Mouse (Mus musculus) testis, adult 2 months (tissue): ENCODE results near the gene Gm28230.

Experiments used
- CTCF ChIP-seq: fragments of 200-500 bp; IDR thresholded peaks from 2 replicates; pipeline ENCODE4 v1.5.1; 2012; ENCODE audit warnings: low read depth, mild to moderate bottlenecking, inconsistent platforms, low read length, moderate library complexity; ENCODE audit not compliant: control insufficient read depth, insufficient read depth, insufficient replicate concordance
- POLR2A ChIP-seq: fragments of 200-500 bp; IDR thresholded peaks from 2 replicates; pipeline ENCODE4 v1.6.1; 2012; ENCODE audit warnings: low read depth, mild to moderate bottlenecking, inconsistent platforms, low read length, moderate library complexity; ENCODE audit not compliant: control insufficient read depth

DNA sequence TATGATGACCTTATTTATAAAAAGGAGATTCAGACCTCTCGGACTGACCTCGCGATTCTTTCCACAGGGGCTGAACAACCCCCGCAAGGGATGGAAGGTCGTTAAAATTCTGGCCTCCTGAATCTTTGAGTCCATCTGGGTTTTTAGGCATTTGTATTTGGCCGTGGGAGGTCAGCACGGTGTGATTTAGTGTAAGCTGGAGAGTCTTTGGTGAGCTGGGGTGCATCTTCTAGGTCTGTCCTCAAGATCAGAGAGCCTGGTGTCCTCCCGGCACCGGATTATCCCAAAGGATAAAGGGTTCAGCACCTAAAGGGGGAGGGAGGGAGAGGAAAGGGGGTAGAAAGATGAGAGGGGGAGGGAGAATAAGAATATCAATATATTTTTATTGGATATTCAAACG lies 23.2 kb upstream of the Gm28230 start:
- TF ChIP-seq CTCF (no peak), POLR2A (no peak)
